Mouse (Mus musculus) ES-E14 (cell line): Measurements from ENCODE around the gene Tk1.

Experiments
- MAFK ChIP-seq: IDR thresholded peaks from 2 replicates; pipeline ENCODE4 v1.6.1; 2014; ENCODE audit warnings: mild to moderate bottlenecking, low read depth, low read length, inconsistent platforms; ENCODE audit not compliant: insufficient read depth
- ZNF384 ChIP-seq: IDR thresholded peaks from 2 replicates; pipeline ENCODE4 v1.6.1; 2012; ENCODE audit warnings: low read depth, low read length, inconsistent platforms

- TF ChIP-seq ZNF384 (no peak), MAFK (no peak)
Observed at GRCm38 (mm10) chr11:117782705-117783034, 43.2 kb downstream of the Tk1 start.
